Mouse (Mus musculus) MEL (cell line): ENCODE data around the gene Fgfr2. TPM values are rescaled to one million over a fixed set of nuclear protein-coding genes. Genes with fewer than 3 reads are reported as not detected.
A peak's percentile ranks its signal among the peaks of the same experiment; 100 is the strongest.

Experiments
- DNase-seq: peaks from one replicate; pipeline ENCODE4 v3.0.0; 2011; ENCODE audit warnings: low read depth, low spot score
- H3K27ac ChIP-seq: 2 replicates; pipeline ENCODE4 v1.5.1; 2012; ENCODE audit warnings: low read depth, mild to moderate bottlenecking, control low read depth, low read length, moderate library complexity; ENCODE audit not compliant: control insufficient read depth
- H3K27me3 ChIP-seq, 2 experiments: fragments of 150-350 bp in 1 of 2; sonication (generic) in 1 of 2; 2 replicates each; pipeline ENCODE4 v1.6.1; 2012; ENCODE audit warnings: low read length in 2 of 2, mild to moderate bottlenecking in 2 of 2, improper control_type of control experiment in 1 of 2, moderate library complexity in 1 of 2; ENCODE audit not compliant: insufficient read depth in 2 of 2, control insufficient read depth in 1 of 2
- H3K36me3 ChIP-seq, 2 experiments: 2 replicates each; pipeline ENCODE4 v1.6.1; 2012 to 2014; ENCODE audit warnings: low read length in 2 of 2, improper control_type of control experiment in 1 of 2, inconsistent platforms in 1 of 2, mild to moderate bottlenecking in 1 of 2; ENCODE audit not compliant: insufficient read depth in 2 of 2, control insufficient read depth in 1 of 2
- H3K4me1 ChIP-seq, 2 experiments: fragments of 150-350 bp in 1 of 2; sonication (generic) in 1 of 2; 2 replicates each; pipeline ENCODE4 v1.6.1; 2012; ENCODE audit warnings: low read length in 2 of 2, improper control_type of control experiment in 1 of 2, mild to moderate bottlenecking in 1 of 2; ENCODE audit not compliant: insufficient read depth in 2 of 2, control insufficient read depth in 1 of 2
- H3K4me3 ChIP-seq, 2 experiments: fragments of 150-350 bp in 1 of 2; sonication (generic) in 1 of 2; 2 replicates each; pipeline ENCODE4 v1.5.1; 2012; ENCODE audit warnings: low read depth in 2 of 2, low read length in 2 of 2, mild to moderate bottlenecking in 2 of 2, moderate library complexity in 2 of 2, control low read depth in 1 of 2, improper control_type of control experiment in 1 of 2; ENCODE audit not compliant: control insufficient read depth in 1 of 2, insufficient read depth in 1 of 2
- H3K79me2 ChIP-seq: 2 replicates; pipeline ENCODE4 v1.6.1; 2012; ENCODE audit warnings: mild to moderate bottlenecking, low read length, moderate library complexity; ENCODE audit not compliant: control insufficient read depth, poor library complexity, insufficient read depth
- H3K9ac ChIP-seq: 2 replicates; pipeline ENCODE4 v1.6.1; 2012; ENCODE audit warnings: low read depth, mild to moderate bottlenecking, control low read depth, low read length, moderate library complexity; ENCODE audit not compliant: control insufficient read depth, poor library complexity, severe bottlenecking
- H3K9me3 ChIP-seq: fragments of 150-350 bp; sonication (generic); replicated peaks from 2 replicates; pipeline ENCODE4 v1.6.1; 2012; ENCODE audit warnings: mild to moderate bottlenecking, low read length, improper control_type of control experiment, moderate library complexity; ENCODE audit not compliant: insufficient read depth
- BHLHE40 ChIP-seq: IDR thresholded peaks from 2 replicates; pipeline ENCODE4 v1.6.1; 2012; ENCODE audit warnings: low read depth, mild to moderate bottlenecking, inconsistent platforms, low read length, improper control_type of control experiment, borderline replicate concordance
- CHD1 ChIP-seq: IDR thresholded peaks from 2 replicates; pipeline ENCODE4 v1.6.1; 2012; ENCODE audit warnings: low read depth, mild to moderate bottlenecking, inconsistent platforms, low read length, improper control_type of control experiment
- CHD2 ChIP-seq: IDR thresholded peaks from 2 replicates; pipeline ENCODE4 v1.6.1; 2011; ENCODE audit warnings: low read length, improper control_type of control experiment
- ELF1 ChIP-seq: IDR thresholded peaks from 2 replicates; pipeline ENCODE4 v1.6.1; 2014; ENCODE audit warnings: low read depth, mild to moderate bottlenecking, inconsistent platforms, low read length, improper control_type of control experiment, moderate library complexity
- EP300 ChIP-seq, 2 experiments: IDR thresholded peaks; 2 replicates each; pipeline ENCODE4 v1.6.1; 2011; ENCODE audit warnings: improper control_type of control experiment in 2 of 2, low read length in 2 of 2, low read depth in 1 of 2, mild to moderate bottlenecking in 1 of 2
- ETS1 ChIP-seq: IDR thresholded peaks from 2 replicates; pipeline ENCODE4 v1.6.1; 2012; ENCODE audit warnings: low read depth, mild to moderate bottlenecking, inconsistent platforms, low read length, improper control_type of control experiment, moderate library complexity
- GABPA ChIP-seq: IDR thresholded peaks from 2 replicates; pipeline ENCODE4 v1.6.1; 2012; ENCODE audit warnings: low read depth, mild to moderate bottlenecking, inconsistent platforms, low read length, improper control_type of control experiment, moderate library complexity
- GATA1 ChIP-seq: IDR thresholded peaks from 2 replicates; pipeline ENCODE4 v1.6.1; 2011; ENCODE audit warnings: low read depth, low read length, improper control_type of control experiment
- HCFC1 ChIP-seq: IDR thresholded peaks from 2 replicates; pipeline ENCODE4 v1.6.1; 2012; ENCODE audit warnings: low read depth, mild to moderate bottlenecking, inconsistent platforms, low read length, improper control_type of control experiment, moderate library complexity
- JUND ChIP-seq: IDR thresholded peaks from 2 replicates; pipeline ENCODE4 v1.6.1; 2011; ENCODE audit warnings: low read depth, mild to moderate bottlenecking, improper control_type of control experiment, low read length
- KAT2A ChIP-seq: conservative IDR thresholded peaks from 2 replicates; pipeline ENCODE4 v1.6.1; 2012; ENCODE audit warnings: low read depth, low read length, improper control_type of control experiment, inconsistent platforms
- MAFK ChIP-seq: IDR thresholded peaks from 2 replicates; pipeline ENCODE4 v1.6.1; 2011; ENCODE audit warnings: low read depth, mild to moderate bottlenecking, low read length, improper control_type of control experiment, borderline replicate concordance
- MAX ChIP-seq: IDR thresholded peaks from 2 replicates; pipeline ENCODE4 v1.6.1; 2011; ENCODE audit warnings: low read length, improper control_type of control experiment
- MAZ ChIP-seq: IDR thresholded peaks from 2 replicates; pipeline ENCODE4 v1.6.1; 2012; ENCODE audit warnings: low read depth, mild to moderate bottlenecking, inconsistent platforms, low read length, improper control_type of control experiment
- MEF2A ChIP-seq: IDR thresholded peaks from 2 replicates; pipeline ENCODE4 v1.6.1; 2014; ENCODE audit warnings: low read depth, mild to moderate bottlenecking, inconsistent platforms, low read length, improper control_type of control experiment; ENCODE audit not compliant: poor library complexity, insufficient replicate concordance, severe bottlenecking; ENCODE audit errors: extremely low read depth
- MXI1 ChIP-seq: IDR thresholded peaks from 2 replicates; pipeline ENCODE4 v1.6.1; 2011; ENCODE audit warnings: mild to moderate bottlenecking, low read depth, low read length, improper control_type of control experiment
- MYC ChIP-seq: IDR thresholded peaks from 2 replicates; pipeline ENCODE4 v1.6.1; 2011; ENCODE audit warnings: low read depth, mild to moderate bottlenecking, low read length, improper control_type of control experiment, moderate library complexity
- NELFE ChIP-seq: IDR thresholded peaks from 2 replicates; pipeline ENCODE4 v1.6.1; 2011; ENCODE audit warnings: low read depth, low read length, improper control_type of control experiment
- NRF1 ChIP-seq: IDR thresholded peaks from 2 replicates; pipeline ENCODE4 v1.6.1; 2014; ENCODE audit warnings: low read depth, mild to moderate bottlenecking, inconsistent platforms, low read length, improper control_type of control experiment, moderate library complexity; ENCODE audit not compliant: poor library complexity, insufficient read depth, severe bottlenecking
- POLR2A ChIP-seq, 2 experiments: IDR thresholded peaks; 2 replicates each; pipeline ENCODE4 v1.6.1; 2011 to 2012; ENCODE audit warnings: low read length in 2 of 2, mild to moderate bottlenecking in 2 of 2, control low read depth in 1 of 2, improper control_type of control experiment in 1 of 2, low read depth in 1 of 2, moderate library complexity in 1 of 2; ENCODE audit not compliant: control insufficient read depth in 1 of 2, insufficient read depth in 1 of 2, poor library complexity in 1 of 2
- POLR2AphosphoS2 ChIP-seq: IDR thresholded peaks from 2 replicates; pipeline ENCODE4 v1.6.1; 2011; ENCODE audit warnings: low read length, improper control_type of control experiment
- POLR2AphosphoS5 ChIP-seq: IDR thresholded peaks from 2 replicates; pipeline ENCODE4 v1.6.1; 2012; ENCODE audit warnings: low read depth, borderline replicate concordance, mild to moderate bottlenecking, inconsistent platforms, low read length, moderate library complexity, mixed read lengths
- RAD21 ChIP-seq: IDR thresholded peaks from 2 replicates; pipeline ENCODE4 v1.6.1; 2011; ENCODE audit warnings: mild to moderate bottlenecking, low read depth, low read length, improper control_type of control experiment
- RCOR1 ChIP-seq: IDR thresholded peaks from 2 replicates; pipeline ENCODE4 v1.6.1; 2012; ENCODE audit warnings: low read depth, mild to moderate bottlenecking, inconsistent platforms, low read length, improper control_type of control experiment
- SIN3A ChIP-seq: IDR thresholded peaks from 2 replicates; pipeline ENCODE4 v1.6.1; 2012; ENCODE audit warnings: low read length, improper control_type of control experiment, inconsistent platforms
- SMC3 ChIP-seq: IDR thresholded peaks from 2 replicates; pipeline ENCODE4 v1.6.1; 2011; ENCODE audit warnings: low read depth, low read length, improper control_type of control experiment
- TAL1 ChIP-seq: IDR thresholded peaks from 2 replicates; pipeline ENCODE4 v1.6.1; 2012; ENCODE audit warnings: mild to moderate bottlenecking, inconsistent platforms, low read length, moderate library complexity, mixed read lengths
- TCF12 ChIP-seq: IDR thresholded peaks from 2 replicates; pipeline ENCODE4 v1.6.1; 2014; ENCODE audit warnings: low read depth, mild to moderate bottlenecking, inconsistent platforms, low read length, improper control_type of control experiment, moderate library complexity
- UBTF ChIP-seq: IDR thresholded peaks from 2 replicates; pipeline ENCODE4 v1.6.1; 2012; ENCODE audit warnings: low read depth, mild to moderate bottlenecking, inconsistent platforms, low read length, improper control_type of control experiment, moderate library complexity, borderline replicate concordance; ENCODE audit not compliant: insufficient read depth
- USF2 ChIP-seq, 2 experiments: IDR thresholded peaks; 2 replicates each; pipeline ENCODE4 v1.6.1; 2011 to 2012; ENCODE audit warnings: improper control_type of control experiment in 2 of 2, low read length in 2 of 2, borderline replicate concordance in 1 of 2, inconsistent platforms in 1 of 2, low read depth in 1 of 2, mild to moderate bottlenecking in 1 of 2; ENCODE audit not compliant: insufficient read depth in 1 of 2
- ZKSCAN1 ChIP-seq: IDR thresholded peaks from 2 replicates; pipeline ENCODE4 v1.6.1; 2012; ENCODE audit warnings: low read depth, mild to moderate bottlenecking, inconsistent platforms, low read length, improper control_type of control experiment, moderate library complexity
- ZMIZ1 ChIP-seq: IDR thresholded peaks from 2 replicates; pipeline ENCODE4 v1.6.1; 2012; ENCODE audit warnings: low read depth, mild to moderate bottlenecking, inconsistent platforms, low read length, improper control_type of control experiment, moderate library complexity
- ZNF384 ChIP-seq: IDR thresholded peaks from 2 replicates; pipeline ENCODE4 v1.6.1; 2012; ENCODE audit warnings: low read depth, mild to moderate bottlenecking, inconsistent platforms, low read length, improper control_type of control experiment
- polyA plus RNA-seq, 2 experiments: library from polyadenylated mRNA; stranded (reverse) in 1 of 2; unstranded in 1 of 2; fragments of >175 nt in 1 of 2; fragments of >200 nt in 1 of 2; gene quantifications; 2 replicates each; pipeline versions ENCODE4 v1.2.1 to v1.2.4; 2012; ENCODE audit warnings: low replicate concordance in 2 of 2, low read depth in 1 of 2; ENCODE audit not compliant: insufficient read length in 2 of 2, insufficient read depth in 1 of 2, missing spikeins in 1 of 2
- total RNA-seq: library from RNA; depleted of rRNA; stranded (reverse); fragments of 300-350 nt; gene quantifications from 2 replicates; pipeline ENCODE4 v1.2.3, GENCODE M21; 2012

Gene Fgfr2
- total and polyA plus RNA-seq, 3 experiments, result not detected

- TF ChIP-seq MAFK, result no peak
- no peak for TF ChIP-seq JUND
- TF ChIP-seq, all 39 proteins: peak for 15
These were observed 547.0 kb downstream of the Fgfr2 start, which contains the start of gene Oat (continued) for GRCm38 (mm10) chr7:132576116-132576650.

GRCm38 (mm10) chr7:132575623-132576022, 547.5 kb downstream of the Fgfr2 start:
- peak overlapping the region; percentile 18; the same call in 1 of the 2 replicates for H3K27ac ChIP-seq
- H3K79me2 ChIP-seq, result peaks cover 34% of the 10 kb centered on the region
- H3K4me1 ChIP-seq, result peaks cover 22 to 24% of the 10 kb centered on the region in 2 experiments
- TF ChIP-seq BHLHE40, result 0 out of 2 replicates have a peak, but pooled peaks have one; percentile 32
- 0 out of 2 replicates have a peak, but pooled peaks have one; percentile 7 for TF ChIP-seq ZNF384
- TF ChIP-seq ELF1, result peak; percentile 63; the same call in 1 of the 2 replicates
- TF ChIP-seq TCF12, result no peak; the same call in 1 of the 2 replicates
- TF ChIP-seq RCOR1, result no peak
- TF ChIP-seq GABPA, result no peak
- TF ChIP-seq MYC, result peak; percentile 90
- peak; percentile 36; the same call in 1 of the 2 replicates for TF ChIP-seq SMC3
- TF ChIP-seq NELFE, result no peak
- TF ChIP-seq NRF1, result no peak
- peak; percentile 85 for TF ChIP-seq MAX
- no peak; the same call in 1 of the 2 replicates for TF ChIP-seq ZMIZ1
- TF ChIP-seq TAL1, result no peak
- TF ChIP-seq MXI1, result peak; percentile 79
- TF ChIP-seq SIN3A, result peak; percentile 86
- TF ChIP-seq ETS1, result peak; percentile 67
- TF ChIP-seq POLR2AphosphoS2, result no peak; the same call in 1 of the 2 replicates
- TF ChIP-seq ZKSCAN1, result no peak
- no peak for TF ChIP-seq POLR2AphosphoS5
- 0 out of 4 replicates have a peak, but pooled peaks of 1 of the 2 experiments have one; percentile 34 for TF ChIP-seq EP300 (IDR thresholded peaks at IDR 0.05; ENCODE audit: low read depth in 1 of 2, low read length in 2 of 2)
- no peak for TF ChIP-seq USF2 (IDR thresholded peaks at IDR 0.05; ENCODE audit: borderline replicate concordance in 1 of 2, insufficient read depth in 1 of 2, low read depth in 1 of 2, low read length in 2 of 2)
- no peak for TF ChIP-seq MEF2A
- no peak for TF ChIP-seq CHD2
- TF ChIP-seq GATA1, result no peak
- 0 out of 4 replicates have a peak, but pooled peaks of 1 of the 2 experiments have one; percentile 6 for TF ChIP-seq POLR2A (IDR thresholded peaks at IDR 0.05; ENCODE audit: control insufficient read depth in 1 of 2, insufficient read depth in 1 of 2, low read depth in 1 of 2, low read length in 2 of 2, poor library complexity in 1 of 2)
- no peak for TF ChIP-seq JUND
- peak; percentile 77; the same call in 1 of the 2 replicates for TF ChIP-seq MAZ
- TF ChIP-seq KAT2A, result 0 out of 2 replicates have a peak, but pooled peaks have one; percentile 28
- TF ChIP-seq UBTF, result 0 out of 2 replicates have a peak, but pooled peaks have one; percentile 21
- no peak for TF ChIP-seq MAFK
- peak; percentile 65; the same call in 1 of the 2 replicates for TF ChIP-seq HCFC1
- TF ChIP-seq RAD21, result no peak; the same call in 1 of the 2 replicates
- no peak for TF ChIP-seq CHD1

More at GRCm38 (mm10) chr7:132575623-132576022, 547.5 kb downstream of the Fgfr2 start:
- Histone ChIP-seq H3K9me3 (no peaks in the 10 kb centered on the region), H3K27me3 (no peaks in the 10 kb centered on the region), H3K4me3 (peak overlapping the region; percentile 58 to 73), H3K36me3 (peaks cover 0 to 37% of the 10 kb centered on the region in 2 experiments; a peak in 2 of 4 replicates), H3K9ac (peak overlapping the region; percentile 83)
- DNase-seq, result peak; percentile 97
